Mouse (Mus musculus): Measurements from ENCODE around the gene Entpd2. TPM values are rescaled to one million over a fixed set of nuclear protein-coding genes. Genes with fewer than 3 reads are reported as not detected.
A peak's percentile ranks its signal among the peaks of the same experiment; 100 is the strongest.

The Entpd2 gene
- polyA plus RNA-seq, 1 experiment from 2014 or later, result 4.0 TPM

GRCm38 (mm10) chr2:25363478-25364178 lies 32.0 kb upstream of the Entpd2 start:
- 57% methylated on average over 13 of the region's 13 CpGs for WGBS
- no peak overlapping the region for H3K27ac ChIP-seq (ENCODE audit: low read length)
- no peak overlapping the region for H3K4me3 ChIP-seq (ENCODE audit: low read length)
- H3K4me2 ChIP-seq (ENCODE audit: low read depth, low read length), result no peak overlapping the region
- peaks cover 4% of the 10 kb centered on the region; the same call in 1 of the 2 replicates for H3K4me1 ChIP-seq (ENCODE audit: control insufficient read depth, insufficient read depth, low read length)
- peaks cover 3% of the 10 kb centered on the region; the same call in 1 of the 2 replicates for H3K27me3 ChIP-seq (ENCODE audit: control insufficient read depth, insufficient read depth, low read length)
- no peaks in the 10 kb centered on the region for H3K9me3 ChIP-seq (replicated peaks; ENCODE audit: control insufficient read depth, low read length)
- H3K9ac ChIP-seq (ENCODE audit: low read length), result no peak overlapping the region
- ATAC-seq (replicated peaks; ENCODE audit: extremely low read depth, insufficient read depth, low FRiP score), result no peak
- H3K36me3 ChIP-seq (ENCODE audit: control insufficient read depth, insufficient read depth), result no peaks in the 10 kb centered on the region; the same call in 1 of the 2 replicates

- Histone ChIP-seq H3K4me3 (ENCODE audit: low read length) (no peak overlapping the region), H3K9ac (ENCODE audit: low read length) (no peak overlapping the region)
- 95% methylated on average over 4 of the region's 4 CpGs for WGBS
These were observed 31.4 kb upstream of the Entpd2 start for GRCm38 (mm10) chr2:25364313-25364712.

DNA sequence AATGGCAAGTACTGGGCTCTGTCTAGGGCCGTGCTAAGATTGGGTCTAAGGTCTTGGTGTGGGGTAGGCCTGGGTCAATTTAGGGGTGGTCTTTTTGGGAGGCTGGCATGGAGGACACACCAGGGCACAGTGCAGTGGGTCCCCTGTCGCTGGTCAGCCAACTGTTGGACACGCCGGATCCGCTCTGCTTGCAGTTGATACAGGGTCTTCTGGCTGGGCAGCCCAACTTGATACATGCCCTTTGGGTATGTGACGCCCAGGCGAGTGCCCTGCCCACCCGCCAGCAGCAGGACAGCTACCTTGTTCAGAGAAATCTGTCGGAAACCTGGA lies 30.9 kb upstream of the Entpd2 start:
- 37% methylated on average over 9 of the region's 9 CpGs for WGBS
- no peak overlapping the region for H3K27ac ChIP-seq (ENCODE audit: low read length)
- H3K27me3 ChIP-seq (ENCODE audit: control insufficient read depth, insufficient read depth, low read length), result peaks cover 4% of the 10 kb centered on the region

More at GRCm38 (mm10) chr2:25364313-25364712, 31.4 kb upstream of the Entpd2 start:
- H3K27me3 ChIP-seq (ENCODE audit: control insufficient read depth, insufficient read depth, low read length), result peaks cover 4% of the 10 kb centered on the region
- H3K36me3 ChIP-seq (ENCODE audit: control insufficient read depth, insufficient read depth), result no peaks in the 10 kb centered on the region; the same call in 1 of the 2 replicates
- H3K4me2 ChIP-seq (ENCODE audit: low read depth, low read length), result peak overlapping the region; percentile 87
- no peak overlapping the region for H3K27ac ChIP-seq (ENCODE audit: low read length)
- peaks cover 4% of the 10 kb centered on the region; the same call in 1 of the 2 replicates for H3K4me1 ChIP-seq (ENCODE audit: control insufficient read depth, insufficient read depth, low read length)
- H3K9me3 ChIP-seq (replicated peaks; ENCODE audit: control insufficient read depth, low read length), result no peaks in the 10 kb centered on the region
- ATAC-seq (replicated peaks; ENCODE audit: extremely low read depth, insufficient read depth, low FRiP score), result no peak

DNA sequence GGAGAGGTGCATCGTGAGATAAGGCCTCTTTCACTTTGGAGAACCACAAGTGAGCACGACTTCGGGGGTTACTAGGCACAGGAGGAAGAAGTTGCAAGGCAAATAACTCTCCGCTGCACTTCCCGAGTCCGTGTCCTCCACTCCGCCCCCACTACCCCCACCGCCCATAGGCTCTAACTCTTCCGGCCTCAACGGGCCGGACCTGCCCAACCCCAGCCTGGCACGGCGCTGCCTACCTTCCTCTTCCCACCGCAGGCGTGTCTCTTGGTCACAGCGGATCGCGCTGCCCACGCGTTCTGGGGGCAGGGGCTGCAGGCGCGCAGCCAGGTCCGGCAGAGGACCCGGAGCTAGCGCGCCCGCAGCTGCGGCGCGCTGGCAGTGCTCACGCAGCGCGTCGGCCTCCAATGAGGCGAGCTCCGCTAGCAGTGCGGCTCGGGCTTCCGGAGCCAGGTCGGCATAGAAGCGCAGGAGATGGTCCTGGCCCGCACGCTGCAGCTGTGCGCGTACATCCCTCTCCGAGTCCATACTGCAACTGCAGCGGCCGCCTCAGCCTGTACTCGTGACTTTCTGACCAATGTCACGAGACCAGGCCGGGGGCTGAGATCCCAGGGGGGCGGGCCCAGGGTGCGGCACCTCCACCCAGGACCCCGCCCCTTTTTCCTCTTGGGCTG lies 30.4 kb upstream of the Entpd2 start, which contains the start of gene Uap1l1:
Uap1l1 (minus strand) TSS at position 592 of the 671 bp plus-strand sequence.
- Histone ChIP-seq H3K9me3 (replicated peaks; ENCODE audit: control insufficient read depth, low read length) (no peaks in the 10 kb centered on the region), H3K4me3 (ENCODE audit: low read length) (peak within 1 kb of the TSS; percentile 68), H3K9ac (ENCODE audit: low read length) (peak within 1 kb of the TSS; percentile 82), H3K4me1 (ENCODE audit: control insufficient read depth, insufficient read depth, low read length) (peaks cover 4% of the 10 kb centered on the region; the same call in 1 of the 2 replicates), H3K27me3 (ENCODE audit: control insufficient read depth, insufficient read depth, low read length) (peaks cover 4% of the 10 kb centered on the region), H3K4me2 (ENCODE audit: low read depth, low read length) (peak within 1 kb of the TSS; percentile 87), H3K36me3 (ENCODE audit: control insufficient read depth, insufficient read depth) (no peaks in the 10 kb centered on the region; the same call in 1 of the 2 replicates), H3K27ac (ENCODE audit: low read length) (peak within 1 kb of the TSS; percentile 6; the same call in 1 of the 2 replicates)
- WGBS, result under 1% methylated on average over 52 of the region's 54 CpGs
- ATAC-seq (replicated peaks; ENCODE audit: extremely low read depth, insufficient read depth, low FRiP score), result peak; percentile 91

More for the DNA sequence above, 30.9 kb upstream of the Entpd2 start:
- H3K4me2 ChIP-seq (ENCODE audit: low read depth, low read length), result peak overlapping the region; percentile 87
- H3K36me3 ChIP-seq (ENCODE audit: control insufficient read depth, insufficient read depth), result no peaks in the 10 kb centered on the region; the same call in 1 of the 2 replicates
- no peak for ATAC-seq (replicated peaks; ENCODE audit: extremely low read depth, insufficient read depth, low FRiP score)
- no peaks in the 10 kb centered on the region for H3K9me3 ChIP-seq (replicated peaks; ENCODE audit: control insufficient read depth, low read length)
- peak overlapping the region; percentile 68 for H3K4me3 ChIP-seq (ENCODE audit: low read length)
- H3K4me1 ChIP-seq (ENCODE audit: control insufficient read depth, insufficient read depth, low read length), result peaks cover 4% of the 10 kb centered on the region; the same call in 1 of the 2 replicates
- peak overlapping the region; percentile 82 for H3K9ac ChIP-seq (ENCODE audit: low read length)

DNA sequence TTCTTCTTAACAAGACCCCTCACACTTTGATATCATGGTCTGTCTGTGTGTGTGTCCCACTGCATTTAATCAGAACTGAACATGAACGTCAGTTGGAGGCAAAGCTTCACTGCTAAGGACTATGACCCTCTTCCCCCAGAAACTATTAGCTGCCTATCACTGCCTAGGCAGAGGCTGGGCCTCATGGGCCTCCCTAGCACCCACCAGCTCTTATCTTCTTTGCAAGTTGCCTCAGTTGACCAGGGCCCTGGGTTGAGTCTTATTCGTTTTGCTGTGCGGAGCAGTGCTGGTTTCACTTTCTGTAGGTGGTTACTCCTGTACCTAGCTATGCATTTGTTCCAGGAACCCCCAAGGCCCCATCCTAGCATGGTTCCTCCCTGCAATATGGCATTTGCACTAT lies 25.7 kb upstream of the Entpd2 start:
- Histone ChIP-seq H3K4me3 (ENCODE audit: low read length) (no peak overlapping the region), H3K27ac (ENCODE audit: low read length) (no peak overlapping the region), H3K36me3 (ENCODE audit: control insufficient read depth, insufficient read depth) (no peaks in the 10 kb centered on the region), H3K4me1 (ENCODE audit: control insufficient read depth, insufficient read depth, low read length) (peaks cover 16% of the 10 kb centered on the region), H3K9me3 (replicated peaks; ENCODE audit: control insufficient read depth, low read length) (no peaks in the 10 kb centered on the region), H3K9ac (ENCODE audit: low read length) (no peak overlapping the region), H3K4me2 (ENCODE audit: low read depth, low read length) (no peak overlapping the region), H3K27me3 (ENCODE audit: control insufficient read depth, insufficient read depth, low read length) (peaks cover 4% of the 10 kb centered on the region)
- WGBS, result 80% methylated on average over 3 of the region's 3 CpGs
- no peak for ATAC-seq (replicated peaks; ENCODE audit: extremely low read depth, insufficient read depth, low FRiP score)

GRCm38 (mm10) chr2:25371764-25372643 lies 23.7 kb upstream of the Entpd2 start, which contains the start of gene Sapcd2:
TSS of gene Sapcd2 (plus strand) at chr2:25372321.
- H3K36me3 ChIP-seq (ENCODE audit: control insufficient read depth, insufficient read depth), result peaks cover 2% of the 10 kb centered on the region; the same call in 1 of the 2 replicates
- peaks cover 2% of the 10 kb centered on the region for H3K27me3 ChIP-seq (ENCODE audit: control insufficient read depth, insufficient read depth, low read length)
- no peaks in the 10 kb centered on the region for H3K9me3 ChIP-seq (replicated peaks; ENCODE audit: control insufficient read depth, low read length)
- peak; percentile 93 for ATAC-seq (replicated peaks; ENCODE audit: extremely low read depth, insufficient read depth, low FRiP score)
- peak within 1 kb of the TSS; percentile 72 for H3K9ac ChIP-seq (ENCODE audit: low read length)
- 1% methylated on average over 64 of the region's 65 CpGs for WGBS
- H3K4me2 ChIP-seq (ENCODE audit: low read depth, low read length), result peak within 1 kb of the TSS; percentile 89
- peak within 1 kb of the TSS; percentile 60; the same call in 1 of the 2 replicates for H3K27ac ChIP-seq (ENCODE audit: low read length)
- peak within 1 kb of the TSS; percentile 66 for H3K4me3 ChIP-seq (ENCODE audit: low read length)
- H3K4me1 ChIP-seq (ENCODE audit: control insufficient read depth, insufficient read depth, low read length), result peaks cover 16% of the 10 kb centered on the region

DNA sequence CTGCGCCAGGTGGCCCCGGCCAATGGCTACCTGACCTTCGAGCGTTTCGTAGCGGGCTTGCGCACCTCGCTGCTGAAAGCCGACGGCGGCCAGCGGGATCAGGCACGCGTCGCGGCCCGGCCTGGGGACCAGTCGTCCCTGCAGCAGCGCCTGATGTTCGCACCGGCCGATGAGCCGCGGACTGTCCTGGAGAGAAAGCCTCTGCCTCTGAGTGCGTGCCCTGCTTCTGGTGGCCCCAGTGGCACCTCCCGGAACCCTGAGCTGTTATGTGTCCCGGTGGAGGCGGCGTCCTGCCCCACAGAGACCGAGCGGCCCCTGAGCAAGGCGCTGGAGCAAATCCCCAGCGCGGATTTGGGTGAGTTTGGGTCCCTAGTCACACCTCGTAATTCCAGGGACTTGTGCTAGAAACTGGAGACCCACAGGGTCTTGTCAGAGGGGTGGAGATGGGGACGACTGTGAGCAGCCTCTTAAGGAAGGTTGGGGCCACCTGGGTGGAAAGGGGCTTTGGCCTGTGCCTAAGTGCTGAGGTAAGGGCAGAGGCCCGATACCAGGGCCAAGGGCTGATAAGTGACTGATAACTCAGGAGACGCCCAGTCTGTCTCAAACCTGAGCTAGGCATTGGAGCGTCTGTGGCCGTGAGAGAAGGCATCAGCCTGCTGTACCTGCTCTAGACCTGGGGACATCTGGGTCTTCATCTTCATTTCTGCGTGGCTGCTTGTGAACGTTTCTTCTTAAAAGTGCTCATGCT lies 22.9 kb upstream of the Entpd2 start:
- Histone ChIP-seq H3K36me3 (ENCODE audit: control insufficient read depth, insufficient read depth) (peaks cover 2% of the 10 kb centered on the region; the same call in 1 of the 2 replicates), H3K27me3 (ENCODE audit: control insufficient read depth, insufficient read depth, low read length) (peaks cover 2% of the 10 kb centered on the region), H3K9me3 (replicated peaks; ENCODE audit: control insufficient read depth, low read length) (no peaks in the 10 kb centered on the region), H3K4me3 (ENCODE audit: low read length) (peak overlapping the region; percentile 66), H3K4me2 (ENCODE audit: low read depth, low read length) (peak overlapping the region; percentile 89), H3K4me1 (ENCODE audit: control insufficient read depth, insufficient read depth, low read length) (peaks cover 16% of the 10 kb centered on the region), H3K9ac (ENCODE audit: low read length) (peak overlapping the region; percentile 64), H3K27ac (ENCODE audit: low read length) (no peak overlapping the region)
- WGBS, result 2% methylated on average over 42 of the region's 42 CpGs
- no peak for ATAC-seq (replicated peaks; ENCODE audit: extremely low read depth, insufficient read depth, low FRiP score)

GRCm38 (mm10) chr2:25373431-25373830 lies 22.2 kb upstream of the Entpd2 start:
- no peaks in the 10 kb centered on the region for H3K9me3 ChIP-seq (replicated peaks; ENCODE audit: control insufficient read depth, low read length)
- WGBS, result 46% methylated on average over 2 of the region's 2 CpGs

More at GRCm38 (mm10) chr2:25373431-25373830, 22.2 kb upstream of the Entpd2 start:
- Histone ChIP-seq H3K4me3 (ENCODE audit: low read length) (peak overlapping the region; percentile 66), H3K4me1 (ENCODE audit: control insufficient read depth, insufficient read depth, low read length) (peaks cover 16% of the 10 kb centered on the region), H3K4me2 (ENCODE audit: low read depth, low read length) (peak overlapping the region; percentile 89), H3K9ac (ENCODE audit: low read length) (peak overlapping the region; percentile 64), H3K27ac (ENCODE audit: low read length) (no peak overlapping the region), H3K36me3 (ENCODE audit: control insufficient read depth, insufficient read depth) (peaks cover 2% of the 10 kb centered on the region; the same call in 1 of the 2 replicates), H3K27me3 (ENCODE audit: control insufficient read depth, insufficient read depth, low read length) (peaks cover 2% of the 10 kb centered on the region)
- ATAC-seq (replicated peaks; ENCODE audit: extremely low read depth, insufficient read depth, low FRiP score), result no peak

Measured in heart, embryonic 16.5 days (tissue).